Mouse (Mus musculus) CH12.LX (cell line): ENCODE results near the gene Vps53. TPM values are rescaled to one million over a fixed set of nuclear protein-coding genes. Genes with fewer than 3 reads are reported as not detected.

ENCODE experiments used
- DNase-seq: peaks from one replicate; pipeline ENCODE4 v3.0.0-alpha.2; 2013; ENCODE audit errors: extremely low read depth
- H3K27ac ChIP-seq: 2 replicates; pipeline ENCODE4 v1.5.1; 2012; ENCODE audit warnings: low read depth, mild to moderate bottlenecking, control low read depth, moderate library complexity; ENCODE audit not compliant: insufficient read depth
- H3K27me3 ChIP-seq: replicated peaks from 2 replicates; pipeline ENCODE3; 2012; ENCODE audit warnings: inconsistent platforms
- H3K36me3 ChIP-seq, 2 experiments: replicated peaks in 1 of 2; 2 replicates each; pipeline versions ENCODE3 to v1.6.1; 2012; ENCODE audit warnings: inconsistent platforms in 1 of 2, low read length in 1 of 2, mild to moderate bottlenecking in 1 of 2, mixed read lengths in 1 of 2, moderate library complexity in 1 of 2; ENCODE audit not compliant: control insufficient read depth in 1 of 2, insufficient read depth in 1 of 2
- H3K4me1 ChIP-seq, 2 experiments: 2 replicates each; pipeline ENCODE4 v1.6.1; 2012; ENCODE audit warnings: inconsistent platforms in 1 of 2, moderate library complexity in 1 of 2; ENCODE audit not compliant: insufficient read depth in 2 of 2, control insufficient read depth in 1 of 2
- H3K4me2 ChIP-seq: 2 replicates; pipeline ENCODE4 v1.6.1; 2012; ENCODE audit warnings: low read depth, mild to moderate bottlenecking, control low read depth; ENCODE audit not compliant: poor library complexity, insufficient read depth, severe bottlenecking
- H3K4me3 ChIP-seq, 3 experiments: fragments of 150-350 bp in 1 of 3; sonication (generic) in 1 of 3; replicated peaks in 1 of 3; 2 replicates each; pipeline versions ENCODE3 to v1.5.1; 2011 to 2012; ENCODE audit warnings: low read depth in 2 of 3, low read length in 2 of 3, mild to moderate bottlenecking in 2 of 3, moderate library complexity in 2 of 3, control low read depth in 1 of 3, improper control_type of control experiment in 1 of 3, inconsistent platforms in 1 of 3, mixed read lengths in 1 of 3; ENCODE audit not compliant: poor library complexity in 1 of 3
- H3K79me2 ChIP-seq: replicated peaks from 2 replicates; pipeline ENCODE4 v1.6.1; 2012; ENCODE audit warnings: mild to moderate bottlenecking, moderate library complexity; ENCODE audit not compliant: control insufficient read depth, poor library complexity, insufficient read depth, severe bottlenecking; ENCODE audit errors: extremely low read depth
- H3K9ac ChIP-seq: 2 replicates; pipeline ENCODE4 v1.6.1; 2012; ENCODE audit warnings: low read depth, mild to moderate bottlenecking, control low read depth, moderate library complexity; ENCODE audit not compliant: insufficient read depth
- H3K9me3 ChIP-seq: replicated peaks from 2 replicates; pipeline ENCODE3; 2012; ENCODE audit warnings: low read length, inconsistent platforms, mixed read lengths
- BHLHE40 ChIP-seq: IDR thresholded peaks from 2 replicates; pipeline ENCODE4 v1.6.1; 2011; ENCODE audit warnings: mild to moderate bottlenecking, low read depth, low read length, improper control_type of control experiment
- CTCF ChIP-seq, 2 experiments: IDR thresholded peaks in 1 of 2; conservative IDR thresholded peaks in 1 of 2; 2 replicates each; pipeline ENCODE4 v1.5.1; 2011 to 2012; ENCODE audit warnings: low read depth in 2 of 2, low read length in 2 of 2, improper control_type of control experiment in 1 of 2, inconsistent platforms in 1 of 2, mild to moderate bottlenecking in 1 of 2, moderate library complexity in 1 of 2
- EP300 ChIP-seq: IDR thresholded peaks from 2 replicates; pipeline ENCODE4 v1.6.1; 2011; ENCODE audit warnings: low read length, improper control_type of control experiment
- JUN ChIP-seq: IDR thresholded peaks from 2 replicates; pipeline ENCODE4 v1.6.1; 2011; ENCODE audit warnings: low read depth, mild to moderate bottlenecking, low read length, improper control_type of control experiment, moderate library complexity; ENCODE audit not compliant: insufficient read depth
- MEF2A ChIP-seq: IDR thresholded peaks from 2 replicates; pipeline ENCODE4 v1.6.1; 2014; ENCODE audit warnings: low read depth, mild to moderate bottlenecking, inconsistent platforms, low read length, improper control_type of control experiment, borderline replicate concordance
- MXI1 ChIP-seq: IDR thresholded peaks from 2 replicates; pipeline ENCODE4 v1.6.1; 2011; ENCODE audit warnings: mild to moderate bottlenecking, low read depth, low read length, improper control_type of control experiment
- POLR2A ChIP-seq: IDR thresholded peaks from 2 replicates; pipeline ENCODE4 v1.6.1; 2011; ENCODE audit warnings: low read depth, mild to moderate bottlenecking, improper control_type of control experiment, low read length
- SMC3 ChIP-seq: IDR thresholded peaks from 2 replicates; pipeline ENCODE4 v1.6.1; 2011; ENCODE audit warnings: low read depth, low read length, improper control_type of control experiment
- TCF12 ChIP-seq: IDR thresholded peaks from 2 replicates; pipeline ENCODE4 v1.6.1; 2014; ENCODE audit warnings: low read depth, mild to moderate bottlenecking, inconsistent platforms, low read length, improper control_type of control experiment
- UBTF ChIP-seq: IDR thresholded peaks from 2 replicates; pipeline ENCODE4 v1.6.1; 2012; ENCODE audit warnings: low read depth, mild to moderate bottlenecking, inconsistent platforms, low read length, improper control_type of control experiment, moderate library complexity
- ZC3H11A ChIP-seq: IDR thresholded peaks from 2 replicates; pipeline ENCODE4 v1.6.1; 2012; ENCODE audit warnings: low read depth, mild to moderate bottlenecking, inconsistent platforms, low read length, improper control_type of control experiment
- dilution Hi-C: fragments of 300-500 bp; cut with MboI; formaldehyde crosslinking; loops from 2 replicates; pipeline ENCODE4 v1.14.3; 2020; ENCODE audit warnings: low sequenced_read_pairs; ENCODE audit not compliant: extremely low pct_unique_long_range_greater_than_20kb, extremely low pct_ligation_motif_present
- in situ Hi-C: fragments of 300-500 bp; cut with MboI; formaldehyde crosslinking; loops from 3 replicates; pipeline ENCODE4 v1.14.3; 2019; ENCODE audit warnings: low sequenced_read_pairs, low pct_ligation_motif_present, low pct_unique_long_range_greater_than_20kb, mixed read lengths
- polyA plus RNA-seq: library from polyadenylated mRNA; unstranded; fragments of >175 nt; gene quantifications from 2 replicates; pipeline ENCODE4 v1.2.1, GENCODE M21; 2012; ENCODE audit warnings: low read depth; ENCODE audit not compliant: insufficient read length
- total RNA-seq, 2 experiments: library from RNA; depleted of rRNA; stranded (reverse); fragments of 300-350 nt in 1 of 2; fragments of >200 nt in 1 of 2; gene quantifications; 2 replicates each; pipeline ENCODE4 v1.2.3; 2012 to 2014

Vps53 gene
- total and polyA plus RNA-seq, 3 experiments: 56.1 to 70.7 (median 62.2) TPM

- no peaks in the 10 kb centered on the region for H3K9me3 ChIP-seq
- peak; percentile 33 for DNase-seq
- in situ Hi-C loops (no loop called here), dilution Hi-C loops (no loop called here)
- H3K9ac ChIP-seq: no peak overlapping the region
- peaks cover 0 to 10% of the 10 kb centered on the region in 2 experiments; a peak in 2 of 4 replicates for H3K4me1 ChIP-seq
- no peak overlapping the region for H3K27ac ChIP-seq
- H3K4me2 ChIP-seq: no peak overlapping the region
- H3K79me2 ChIP-seq: no peaks in the 10 kb centered on the region
- H3K36me3 ChIP-seq: peaks cover 44 to 88% of the 10 kb centered on the region in 2 experiments
- H3K27me3 ChIP-seq: no peaks in the 10 kb centered on the region
- H3K4me3 ChIP-seq: no peak overlapping the region
- TF ChIP-seq JUN: no peak
- TF ChIP-seq BHLHE40: peak; percentile 59
- 0 out of 2 replicates have a peak, but pooled peaks have one; percentile 25 for TF ChIP-seq TCF12
Measured at GRCm38 (mm10) chr11:76083941-76084367, 95.5 kb downstream of the Vps53 start.

- Histone ChIP-seq H3K36me3 (peaks cover 49 to 89% of the 10 kb centered on the region in 2 experiments), H3K9ac (no peak overlapping the region), H3K27me3 (no peaks in the 10 kb centered on the region), H3K27ac (no peak overlapping the region), H3K4me1 (peaks cover 0 to 10% of the 10 kb centered on the region in 2 experiments; a peak in 2 of 4 replicates), H3K4me2 (no peak overlapping the region), H3K79me2 (no peaks in the 10 kb centered on the region), H3K4me3 (no peak overlapping the region), H3K9me3 (no peaks in the 10 kb centered on the region)
- dilution Hi-C loops (no loop called here), in situ Hi-C loops (no loop called here)
- DNase-seq: no peak
- TF ChIP-seq SMC3 (no peak), JUN (no peak), TCF12 (no peak), BHLHE40 (no peak), MEF2A (no peak), MXI1 (no peak)
Measured at GRCm38 (mm10) chr11:76081048-76081640, 98.3 kb downstream of the Vps53 start.

- dilution Hi-C loops: no loop called here
- Histone ChIP-seq H3K9ac (no peak overlapping the region), H3K79me2 (no peaks in the 10 kb centered on the region), H3K4me3 (no peak overlapping the region)
- TF ChIP-seq ZC3H11A (no peak), UBTF (no peak), CTCF (conservative IDR thresholded peaks at IDR 0.05 in 1 of 2, IDR thresholded peaks at IDR 0.05 in 1 of 2; ENCODE audit: low read depth in 2 of 2, low read length in 2 of 2) (no peak), EP300 (no peak), POLR2A (no peak)
- TF ChIP-seq, all 38 proteins: peak for 0
- H3K36me3 ChIP-seq: peaks cover 54 to 90% of the 10 kb centered on the region in 2 experiments
- no peaks in the 10 kb centered on the region for H3K27me3 ChIP-seq
- H3K4me1 ChIP-seq: peaks cover 0 to 10% of the 10 kb centered on the region in 2 experiments; a peak in 2 of 4 replicates
- DNase-seq: no peak
- H3K27ac ChIP-seq: no peak overlapping the region
- in situ Hi-C loops: no loop called here
- no peaks in the 10 kb centered on the region for H3K9me3 ChIP-seq
- H3K4me2 ChIP-seq: no peak overlapping the region
Measured at GRCm38 (mm10) chr11:76080293-76080692, 99.2 kb downstream of the Vps53 start.
